Mouse (Mus musculus) spleen, embryonic (tissue): ENCODE measurements around the gene Inpp5b.

Source experiments
- CTCF ChIA-PET: fragments of 350-600 bp; sonication (Branson Sonifier 250); formaldehyde crosslinking; loops from one replicate; lab custom pipeline; 2022; lab: Charles Lee

Inpp5b gene

DNA sequence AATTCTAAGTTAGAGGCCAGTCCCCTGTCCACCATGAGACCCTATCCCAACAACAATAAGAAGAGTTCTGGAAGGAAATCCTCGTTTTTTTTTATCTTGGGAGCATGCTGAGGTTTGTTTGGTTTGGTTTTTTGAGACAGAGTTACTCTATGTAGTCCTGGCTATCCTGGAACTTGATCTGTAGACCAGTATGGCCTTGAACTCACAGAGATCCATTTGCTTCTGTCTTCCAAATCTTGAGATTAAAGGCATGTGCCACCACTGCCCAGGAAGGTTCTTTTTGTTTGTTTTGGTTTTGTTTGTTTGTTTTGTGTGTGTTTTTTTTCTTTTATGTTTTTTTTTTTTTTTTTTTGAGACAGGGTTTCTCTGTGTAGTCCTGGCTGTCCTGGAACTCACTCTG lies 19.6 kb downstream of the Inpp5b start:
- CTCF ChIA-PET: no interaction called here

DNA sequence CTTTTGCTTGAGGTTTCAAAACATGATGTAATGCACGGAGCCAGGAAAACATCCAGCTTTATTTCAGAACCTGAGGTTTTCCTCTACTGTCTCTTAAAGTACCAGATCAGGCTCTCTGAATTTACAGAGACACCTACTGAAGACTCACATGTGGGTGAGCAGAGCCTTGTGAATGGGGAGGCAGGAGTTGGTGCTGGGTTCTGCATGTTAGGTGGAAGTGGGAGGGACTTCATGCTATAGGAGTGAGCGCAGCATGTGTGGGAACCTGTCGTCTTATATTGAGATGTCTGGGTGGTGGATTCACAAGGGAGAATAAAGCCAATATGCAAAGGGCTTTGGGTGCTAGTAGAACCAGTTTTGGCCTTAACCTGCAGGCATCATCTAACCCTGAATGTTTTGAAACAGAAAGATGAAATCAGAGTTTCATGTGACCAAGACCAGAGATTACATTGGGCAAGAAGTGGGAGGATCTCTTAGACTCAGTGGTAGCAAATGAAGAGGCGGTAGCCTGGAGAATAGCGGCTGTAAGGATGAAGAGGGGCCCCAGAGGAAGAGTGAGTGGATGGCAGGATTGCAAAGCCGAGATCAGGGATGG lies 21.3 kb downstream of the Inpp5b start:
- CTCF ChIA-PET: no interaction called here

DNA sequence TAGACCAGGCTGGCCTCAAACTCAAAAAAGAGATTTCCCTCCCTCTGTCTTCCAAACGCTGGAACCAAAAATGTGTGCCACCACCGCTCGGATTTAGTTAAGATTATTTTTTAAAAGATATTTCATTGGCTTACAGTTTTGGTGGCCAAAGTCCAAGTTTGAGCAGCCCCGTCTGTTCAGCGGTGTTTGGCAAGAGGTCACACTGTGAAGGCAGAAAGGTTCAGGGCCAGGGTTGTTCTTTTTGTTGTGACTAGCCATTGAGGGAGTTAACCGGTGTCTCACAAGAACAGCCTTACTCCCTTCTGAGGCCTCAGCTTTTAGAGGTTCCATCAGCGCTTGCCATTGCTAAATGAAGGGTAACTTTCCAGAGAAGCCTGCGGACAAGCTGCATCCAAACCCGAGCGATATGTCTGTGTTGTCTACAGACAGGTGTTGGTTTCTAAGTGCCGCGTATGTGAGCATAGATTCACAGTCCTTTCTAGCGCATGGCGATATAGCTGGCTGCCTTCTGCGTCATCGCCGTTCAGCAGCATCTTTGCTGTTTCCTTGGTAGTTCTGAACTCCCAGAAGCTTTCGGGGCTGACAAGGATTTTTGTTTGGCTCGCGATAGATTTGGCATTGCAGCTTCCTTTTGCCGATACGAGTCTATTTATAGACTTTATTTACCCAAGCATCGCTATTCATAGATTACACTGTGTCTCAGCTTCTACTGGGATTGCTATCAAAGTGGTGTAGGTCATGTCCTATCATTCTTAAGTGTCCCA lies 24.3 kb downstream of the Inpp5b start:
- CTCF ChIA-PET: interaction anchor here (0.5 kb wide), 1 partner anchor 139 kb away, joined by 6 read pairs; no protein-coding TSS in a partner anchor

DNA sequence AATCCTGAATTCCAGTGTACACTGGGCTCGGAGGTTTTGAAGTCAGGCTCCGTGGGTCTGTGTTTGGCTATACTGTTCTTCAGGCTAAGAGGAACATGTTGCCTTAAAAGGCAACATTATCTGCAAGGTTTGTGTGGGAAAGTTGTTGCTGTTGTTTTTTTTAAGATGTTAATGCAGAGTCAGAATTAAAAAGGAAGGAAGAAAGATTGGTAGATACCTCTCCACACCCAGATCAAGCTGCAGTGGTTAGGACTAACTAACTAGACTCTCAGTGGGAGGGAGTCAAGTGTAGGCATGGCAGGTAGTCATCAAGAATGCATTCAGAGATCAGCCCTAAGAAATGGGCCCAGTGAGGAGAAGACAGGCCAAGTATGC lies 24.9 kb downstream of the Inpp5b start:
- CTCF ChIA-PET: no interaction called here

GRCm38 (mm10) chr4:124768963-124769591 lies 27.4 kb downstream of the Inpp5b start:
- CTCF ChIA-PET: no interaction called here

DNA sequence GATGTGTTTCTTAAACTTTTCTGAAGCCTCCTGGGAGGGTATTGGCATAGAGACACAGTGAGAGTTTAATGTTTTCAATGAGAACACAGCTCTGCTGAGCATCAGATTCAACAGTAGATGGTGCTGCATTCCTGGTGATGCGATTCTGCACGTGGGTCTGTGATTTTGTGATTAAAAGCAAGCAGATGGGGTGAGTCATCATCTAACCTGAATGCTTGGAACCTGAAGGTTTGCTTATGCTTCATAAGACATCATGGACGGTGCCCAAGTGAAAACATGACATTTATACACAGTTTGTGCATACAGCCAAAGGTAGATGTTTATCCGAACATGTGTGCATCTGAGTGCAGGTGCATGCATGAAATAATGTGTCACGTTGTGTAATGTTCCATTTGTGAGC lies 29.0 kb downstream of the Inpp5b start:
- CTCF ChIA-PET: no interaction called here

- CTCF ChIA-PET: no interaction called here
Observed at GRCm38 (mm10) chr4:124772125-124772524, 30.5 kb downstream of the Inpp5b start.

GRCm38 (mm10) chr4:124773449-124773848 lies 31.8 kb downstream of the Inpp5b start:
- CTCF ChIA-PET: no interaction called here

GRCm38 (mm10) chr4:124773995-124774394 lies 32.3 kb downstream of the Inpp5b start:
- CTCF ChIA-PET: interaction anchor here (0.6 kb wide), 1 partner anchor 380 kb away, joined by 6 read pairs; no protein-coding TSS in a partner anchor

GRCm38 (mm10) chr4:124774429-124774828 lies 32.8 kb downstream of the Inpp5b start:
- CTCF ChIA-PET: interaction anchor here (0.6 kb wide), 1 partner anchor 381 kb away, joined by 6 read pairs; no protein-coding TSS in a partner anchor

DNA sequence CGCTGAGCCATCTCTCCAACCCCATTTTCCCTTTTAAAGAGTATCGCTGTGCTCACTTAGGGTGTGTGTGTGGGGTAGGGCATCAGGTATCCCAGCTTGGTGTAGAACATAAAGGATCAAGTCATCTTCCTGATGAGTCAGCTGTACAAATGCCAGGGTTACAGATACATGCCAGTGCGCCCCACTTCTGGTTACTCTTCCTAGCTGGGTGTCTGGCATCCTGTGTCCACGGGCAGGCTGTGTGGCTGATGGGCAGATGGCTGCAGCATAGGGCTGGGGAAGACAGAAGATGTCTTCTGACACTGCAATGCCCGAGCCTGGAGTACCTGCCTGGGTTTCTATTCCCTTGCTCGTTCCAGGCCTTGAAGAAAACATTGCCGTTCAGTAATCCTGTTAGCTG lies 39.7 kb downstream of the Inpp5b start:
- CTCF ChIA-PET: no interaction called here

- CTCF ChIA-PET: no interaction called here
Observed at GRCm38 (mm10) chr4:124782395-124782794, 40.7 kb downstream of the Inpp5b start.

DNA sequence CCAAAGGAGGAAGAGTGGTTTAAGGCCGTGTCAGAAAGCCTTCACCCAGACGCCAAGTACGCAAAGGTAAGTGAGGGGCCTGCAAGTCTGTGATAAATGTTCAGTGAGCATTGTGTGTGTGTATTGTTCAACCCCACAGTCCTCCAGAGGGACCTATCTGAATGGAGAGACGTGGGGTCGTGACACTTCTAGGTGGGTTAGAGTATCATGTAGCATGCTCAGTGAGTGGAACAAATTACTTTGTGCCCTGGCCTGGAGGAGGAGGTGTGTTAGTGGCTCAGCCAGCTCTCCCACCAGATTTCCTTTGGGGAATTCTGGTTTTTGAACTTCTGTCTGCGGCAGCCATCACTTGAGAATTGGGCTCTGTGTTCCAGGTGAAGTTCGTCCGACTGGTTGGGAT lies 42.3 kb downstream of the Inpp5b start:
- CTCF ChIA-PET: no interaction called here

- CTCF ChIA-PET: interaction anchor here (1.3 kb wide), 1 partner anchor 11 kb away, joined by 3 read pairs; no protein-coding TSS in a partner anchor
Observed at GRCm38 (mm10) chr4:124790013-124790412, 48.4 kb downstream of the Inpp5b start.

GRCm38 (mm10) chr4:124792114-124792513 lies 50.5 kb downstream of the Inpp5b start:
- CTCF ChIA-PET: no interaction called here

DNA sequence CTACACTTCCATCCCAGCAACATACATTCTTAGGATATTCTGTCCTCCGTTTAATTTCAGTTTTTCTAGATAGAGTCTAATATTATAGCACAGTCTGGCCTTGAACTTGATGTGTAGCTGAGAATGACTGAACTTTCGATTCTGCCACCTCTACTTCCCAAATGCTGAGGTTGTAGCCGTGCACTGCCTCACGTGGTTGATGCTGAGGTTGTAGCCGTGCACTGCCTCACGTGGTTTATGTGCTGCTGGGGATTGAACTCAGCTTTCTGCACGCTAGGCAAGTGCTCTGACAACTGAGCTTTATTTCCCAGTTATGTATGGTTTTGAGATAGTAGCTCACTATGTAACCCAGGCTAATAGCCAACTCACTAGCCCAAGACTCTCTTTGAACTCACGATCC lies 54.5 kb downstream of the Inpp5b start:
- CTCF ChIA-PET: no interaction called here

DNA sequence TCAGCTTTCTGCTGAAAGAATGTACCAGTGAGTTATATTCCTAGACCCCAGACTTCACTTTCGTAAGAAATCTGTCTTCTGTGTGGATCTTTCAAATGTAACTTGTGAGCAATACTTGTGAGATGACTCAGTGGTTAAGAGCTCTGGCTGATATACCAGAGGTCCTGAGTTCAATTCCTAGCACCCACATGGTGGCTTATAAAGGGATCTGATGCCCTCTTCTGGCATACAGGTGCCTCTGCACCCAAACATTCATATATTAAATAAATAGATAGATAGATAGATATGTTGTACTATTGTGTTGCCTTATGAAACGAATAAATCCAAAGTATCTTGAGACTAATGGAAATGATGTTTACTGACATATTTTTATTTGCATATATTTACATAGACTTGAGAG lies 55.3 kb downstream of the Inpp5b start:
- CTCF ChIA-PET: no interaction called here

GRCm38 (mm10) chr4:124801552-124802308 lies 60.1 kb downstream of the Inpp5b start, which contains the start of gene Mtf1:
TSS of gene Mtf1 (plus strand) at chr4:124802104.
- CTCF ChIA-PET: interaction anchor here (0.6 to 1.3 kb wide), 2 partner anchors 119 to 798 kb away, joined by 3 read pairs; no protein-coding TSS in a partner anchor

- CTCF ChIA-PET: interaction anchor here (1.3 kb wide), 1 partner anchor 120 kb away, joined by 3 read pairs; no protein-coding TSS in a partner anchor
Observed at GRCm38 (mm10) chr4:124802309-124803260, 60.9 kb downstream of the Inpp5b start.

GRCm38 (mm10) chr4:124803406-124803805 lies 61.8 kb downstream of the Inpp5b start:
- CTCF ChIA-PET: interaction anchor here (0.5 to 0.7 kb wide), 2 partner anchors 297 to 1797 kb away, joined by 3 to 11 read pairs; no protein-coding TSS in a partner anchor
